Mouse (Mus musculus): ENCODE data around the gene Exog.

Exog gene

GRCm38 (mm10) chr9:119504981-119505658 lies 60.4 kb downstream of the Exog start:
- no peak for DNase-seq (ENCODE audit: low spot score)

GRCm38 (mm10) chr9:119510902-119511301 lies 66.2 kb downstream of the Exog start:
- DNase-seq (ENCODE audit: low spot score), result no peak

- DNase-seq (ENCODE audit: low spot score), result no peak
These were observed 68.2 kb downstream of the Exog start for GRCm38 (mm10) chr9:119512993-119513392.

- DNase-seq (ENCODE audit: low spot score), result no peak
These were observed 69.1 kb downstream of the Exog start for GRCm38 (mm10) chr9:119513816-119514215.

- DNase-seq (ENCODE audit: low spot score), result no peak
These were observed 70.2 kb downstream of the Exog start for GRCm38 (mm10) chr9:119514986-119515385.
